Mouse (Mus musculus): Measurements from ENCODE around the gene Pou3f1.
A peak's percentile ranks its signal among the peaks of the same experiment; 100 is the strongest.
"Not testable (repeated sequence)": the region's sequence is repeated elsewhere in the genome, so short reads cannot be mapped to it uniquely, and the experiment has no call there.

The Pou3f1 gene

DNA sequence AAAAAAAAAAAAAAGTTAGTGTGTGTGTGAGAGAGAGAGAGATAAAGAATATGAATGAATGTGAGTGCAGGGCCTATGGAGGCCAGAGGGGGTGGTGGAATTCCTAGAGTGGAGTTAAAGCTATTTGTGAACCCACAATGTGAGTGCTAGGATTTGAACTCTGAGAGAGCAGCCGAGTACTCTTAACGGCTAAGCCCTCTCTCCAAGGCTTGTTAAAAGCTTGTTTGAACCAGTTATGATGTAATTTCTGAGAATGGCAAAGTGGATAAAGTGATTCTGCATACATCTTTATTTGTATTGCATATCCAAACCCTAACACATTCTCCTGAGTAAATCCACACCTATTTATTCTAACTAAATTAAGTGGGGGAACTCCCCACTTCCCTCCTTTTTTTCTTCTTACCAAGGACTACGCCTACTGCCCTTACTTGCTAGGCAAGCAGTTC, 35.8 kb downstream of the Pou3f1 start:
- no peak for DNase-seq (ENCODE audit: low spot score)

DNA sequence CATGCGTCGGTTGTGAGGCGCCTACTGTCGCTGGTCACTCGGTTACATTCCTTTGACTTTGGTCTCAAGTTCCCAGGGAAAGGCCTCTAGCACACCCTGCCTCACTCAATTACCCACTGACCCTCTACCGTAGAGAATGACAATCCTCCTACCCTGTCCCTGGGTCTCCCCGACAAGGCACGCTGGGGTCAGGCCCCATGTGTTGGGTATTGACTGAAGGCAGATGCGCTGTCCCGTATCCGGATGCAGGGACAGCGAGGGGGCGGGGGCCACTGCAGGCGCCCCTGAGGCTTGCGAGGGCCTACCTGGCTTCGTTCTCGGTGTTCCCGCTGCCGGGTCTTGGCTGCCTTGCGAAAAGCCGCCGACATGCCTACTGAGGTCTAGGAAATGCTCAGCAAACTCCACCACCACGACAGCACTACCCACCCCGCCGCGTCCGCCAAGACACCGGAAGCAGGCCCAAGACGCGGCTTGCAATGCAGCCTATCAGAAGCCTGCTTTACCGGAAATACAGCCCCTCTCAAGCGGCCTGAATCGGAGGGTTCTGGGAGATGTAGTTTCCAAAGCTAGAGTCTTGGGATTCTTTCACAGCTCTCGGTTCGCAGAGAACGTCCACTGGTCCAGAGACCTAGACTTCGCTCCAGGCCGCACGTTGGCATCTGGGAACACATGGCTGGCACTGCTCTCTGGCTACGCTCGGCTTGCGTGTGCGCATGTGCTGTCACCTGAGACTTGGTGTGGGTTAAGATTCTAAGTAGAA, 36.7 kb downstream of the Pou3f1 start, which contains the start of gene Utp11:
TSS of gene Utp11 (minus strand) at position 466 of the 760 bp plus-strand sequence.
- DNase-seq (ENCODE audit: low spot score): peak; percentile 80

DNA sequence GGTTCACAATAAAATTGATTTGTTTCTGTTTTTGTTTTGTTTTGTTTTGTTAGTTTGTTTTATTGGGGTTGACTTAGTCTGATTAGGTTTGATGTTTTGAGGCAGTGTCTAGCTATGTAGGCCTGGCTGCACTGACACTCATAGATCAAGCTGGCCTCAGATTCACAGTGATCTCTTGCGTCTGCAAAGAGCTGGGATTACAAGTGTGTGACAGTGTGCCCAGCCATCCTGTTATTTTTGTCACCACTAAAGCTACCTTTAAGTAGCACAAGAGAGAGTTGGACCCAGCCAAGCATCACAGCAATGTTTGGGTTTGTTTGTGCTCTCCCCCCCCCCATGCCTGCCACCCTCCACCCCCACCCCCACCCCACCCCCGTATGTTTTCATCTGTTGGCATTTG, 38.0 kb downstream of the Pou3f1 start:
- DNase-seq (ENCODE audit: low spot score): no peak

DNA sequence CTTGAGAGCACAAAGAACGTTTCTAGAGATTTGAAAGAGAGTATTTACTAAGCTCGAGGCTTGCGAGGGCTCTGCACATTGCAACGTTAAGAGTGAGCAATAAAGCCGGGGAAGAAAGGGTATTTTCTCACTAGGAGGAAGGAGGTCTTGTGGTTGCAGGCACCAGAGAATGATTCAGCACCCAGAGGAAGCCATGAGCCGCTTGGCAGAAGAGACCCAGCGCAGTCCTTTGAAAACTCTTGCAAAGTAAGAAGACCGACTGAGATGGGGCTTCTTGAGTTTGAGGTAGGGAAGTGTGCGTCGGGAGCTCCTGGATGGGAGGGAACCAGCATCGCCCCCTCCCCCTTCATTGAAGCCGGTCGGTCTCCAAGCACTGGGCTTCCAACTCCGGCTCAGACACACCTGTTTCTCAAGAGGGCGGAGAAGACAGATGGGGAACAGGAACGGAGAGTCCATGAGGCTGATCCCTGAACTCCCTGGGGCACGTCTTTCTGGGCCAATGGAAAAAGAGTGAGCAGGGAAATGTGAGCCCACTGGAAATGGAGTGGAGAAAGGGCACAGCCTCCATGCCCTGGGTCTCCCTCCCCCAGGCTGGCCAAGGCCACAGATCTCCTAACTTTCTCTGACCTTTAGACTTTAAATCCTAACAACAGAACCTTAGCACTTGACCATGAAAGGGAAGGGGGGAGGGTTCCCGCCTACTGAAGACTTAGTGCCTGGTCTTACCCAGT, 39.3 kb downstream of the Pou3f1 start:
- DNase-seq (ENCODE audit: low spot score): no peak

DNA sequence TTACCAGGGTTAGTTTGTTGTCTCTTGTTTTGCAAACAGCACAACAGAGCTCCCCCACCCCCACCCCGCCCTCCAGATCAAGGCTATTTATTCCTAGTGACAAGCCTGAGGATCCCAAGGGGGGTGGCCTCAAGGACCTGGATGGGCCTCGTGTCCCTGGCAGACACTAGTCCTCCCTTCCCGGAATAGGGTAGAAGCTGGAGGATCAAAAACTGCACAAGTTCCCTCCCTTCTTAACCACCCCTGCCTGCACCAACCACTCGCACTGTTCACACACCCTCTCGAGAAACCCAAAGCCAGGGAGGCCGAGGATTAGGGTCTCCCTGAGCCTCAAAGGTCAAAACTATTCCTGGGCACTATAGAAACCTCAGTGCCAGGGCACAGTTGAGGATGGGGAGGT, 43.2 kb downstream of the Pou3f1 start:
- no peak for DNase-seq (ENCODE audit: low spot score)

DNA sequence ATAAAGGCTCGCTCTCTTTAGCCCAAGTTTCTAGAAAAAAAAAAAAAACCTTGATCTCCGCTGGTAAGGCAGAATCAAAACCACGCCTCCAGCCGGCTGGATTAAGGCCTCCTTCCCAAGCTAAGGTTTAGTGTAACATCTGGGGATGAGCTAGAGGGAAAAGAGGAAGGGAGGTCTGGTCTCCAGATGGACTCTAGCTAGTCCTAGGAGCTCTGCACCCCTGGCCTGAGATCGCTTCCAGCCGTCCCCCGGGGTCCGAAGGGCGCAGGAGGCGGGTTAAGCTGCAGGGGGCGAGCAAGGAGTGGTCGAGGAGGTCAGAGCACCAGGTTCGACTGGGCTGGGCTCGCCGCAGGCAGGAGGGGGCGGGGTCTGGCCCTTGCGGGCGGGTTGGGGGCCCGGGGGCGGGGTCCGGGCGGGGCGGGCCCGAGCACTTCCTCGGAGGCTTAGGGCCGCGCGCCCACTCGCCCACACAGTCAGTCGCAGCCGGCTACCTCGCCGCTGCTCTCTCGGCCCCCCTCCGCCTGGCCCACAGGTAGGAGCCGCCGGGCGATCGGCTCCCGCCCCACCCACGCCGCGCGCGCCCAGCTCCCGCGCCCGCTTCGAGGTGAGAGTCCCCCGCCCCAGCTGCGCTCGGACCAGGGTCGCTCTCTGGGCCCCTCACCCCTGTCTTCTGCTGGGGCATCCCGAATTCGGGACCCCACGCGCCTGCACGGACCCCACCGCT, 43.8 kb downstream of the Pou3f1 start, which contains the start of gene Fhl3:
TSS of gene Fhl3 (plus strand) at position 454 of the 724 bp plus-strand sequence.
- DNase-seq (ENCODE audit: low spot score): no peak

DNA sequence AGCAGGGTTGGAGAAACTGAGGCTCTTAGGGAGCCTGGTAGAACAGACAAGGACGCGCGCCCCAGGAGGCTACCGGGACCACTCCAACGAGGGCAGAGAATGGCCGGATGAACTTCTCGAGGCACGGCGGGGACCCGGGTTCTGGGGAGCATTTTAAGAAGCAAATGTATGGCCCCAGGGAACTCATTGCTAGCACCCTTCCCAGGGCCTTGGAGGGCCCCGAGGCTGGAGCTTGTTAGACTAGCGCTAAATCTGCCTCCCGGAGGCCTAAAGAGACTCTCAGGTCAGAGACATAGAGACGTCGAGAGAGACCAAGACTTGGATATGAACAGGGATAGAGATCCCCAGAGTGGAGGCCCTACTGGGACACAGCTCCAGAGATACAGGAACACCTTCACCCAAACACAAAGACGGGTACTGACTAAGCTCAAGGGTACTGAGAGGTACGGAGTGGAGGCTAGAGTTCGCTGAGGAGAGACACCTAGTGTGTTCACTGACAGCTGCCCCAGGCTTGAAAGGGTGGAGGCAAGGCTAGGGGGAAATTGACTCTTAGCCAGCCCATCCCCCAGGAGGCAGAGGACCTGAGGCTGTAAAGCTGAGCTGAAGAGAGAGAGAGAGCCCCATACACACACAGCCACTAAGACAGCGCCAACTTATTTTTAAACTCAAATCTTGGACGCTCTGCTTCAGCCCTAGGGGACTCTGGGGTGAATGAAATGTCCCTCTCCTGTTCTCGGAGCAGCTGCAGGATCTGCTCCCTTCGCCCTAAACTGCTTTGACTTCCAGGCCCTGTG, 44.6 kb downstream of the Pou3f1 start:
- DNase-seq (ENCODE audit: low spot score): no peak

DNA sequence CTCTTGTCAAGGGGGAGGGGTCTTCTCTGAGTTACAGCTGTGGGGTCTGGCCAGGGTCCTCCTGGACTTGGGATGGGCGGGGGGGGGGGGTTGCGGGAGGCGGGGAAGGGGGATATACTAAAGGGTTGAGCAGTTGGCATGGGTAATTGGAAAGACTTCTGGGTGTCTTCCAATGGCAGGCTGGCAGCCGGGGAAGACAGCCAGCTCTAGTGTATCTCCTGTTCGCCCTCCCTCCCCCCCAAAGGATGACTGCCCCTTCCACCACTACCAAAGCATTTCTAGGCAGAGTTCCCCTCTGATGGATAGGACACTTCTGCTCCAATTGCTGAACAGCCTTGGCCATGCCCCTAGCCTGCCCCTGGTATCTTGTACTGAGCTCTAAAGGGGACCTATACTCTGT, 45.3 kb downstream of the Pou3f1 start:
- no peak for DNase-seq (ENCODE audit: low spot score)

DNA sequence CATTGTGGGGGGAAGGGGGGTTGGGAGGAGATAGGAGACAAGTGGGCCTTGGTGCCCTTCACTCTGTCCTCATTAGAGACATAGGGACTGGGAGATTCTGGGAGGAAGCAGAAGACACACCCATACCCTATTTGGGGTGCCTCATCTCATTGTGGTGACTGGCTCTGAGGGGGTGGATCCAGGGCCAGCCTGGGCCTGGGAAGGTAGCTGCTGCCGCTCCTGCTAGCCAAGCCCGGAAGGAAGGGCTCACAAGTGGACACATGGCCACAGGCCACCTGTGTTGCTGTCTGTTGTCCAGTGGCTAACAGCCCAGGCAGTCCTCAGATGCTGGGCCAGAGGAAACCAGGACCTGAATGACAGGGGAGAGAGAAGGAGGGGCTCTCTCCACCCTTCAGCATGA, 46.8 kb downstream of the Pou3f1 start:
- no peak for DNase-seq (ENCODE audit: low spot score)

DNA sequence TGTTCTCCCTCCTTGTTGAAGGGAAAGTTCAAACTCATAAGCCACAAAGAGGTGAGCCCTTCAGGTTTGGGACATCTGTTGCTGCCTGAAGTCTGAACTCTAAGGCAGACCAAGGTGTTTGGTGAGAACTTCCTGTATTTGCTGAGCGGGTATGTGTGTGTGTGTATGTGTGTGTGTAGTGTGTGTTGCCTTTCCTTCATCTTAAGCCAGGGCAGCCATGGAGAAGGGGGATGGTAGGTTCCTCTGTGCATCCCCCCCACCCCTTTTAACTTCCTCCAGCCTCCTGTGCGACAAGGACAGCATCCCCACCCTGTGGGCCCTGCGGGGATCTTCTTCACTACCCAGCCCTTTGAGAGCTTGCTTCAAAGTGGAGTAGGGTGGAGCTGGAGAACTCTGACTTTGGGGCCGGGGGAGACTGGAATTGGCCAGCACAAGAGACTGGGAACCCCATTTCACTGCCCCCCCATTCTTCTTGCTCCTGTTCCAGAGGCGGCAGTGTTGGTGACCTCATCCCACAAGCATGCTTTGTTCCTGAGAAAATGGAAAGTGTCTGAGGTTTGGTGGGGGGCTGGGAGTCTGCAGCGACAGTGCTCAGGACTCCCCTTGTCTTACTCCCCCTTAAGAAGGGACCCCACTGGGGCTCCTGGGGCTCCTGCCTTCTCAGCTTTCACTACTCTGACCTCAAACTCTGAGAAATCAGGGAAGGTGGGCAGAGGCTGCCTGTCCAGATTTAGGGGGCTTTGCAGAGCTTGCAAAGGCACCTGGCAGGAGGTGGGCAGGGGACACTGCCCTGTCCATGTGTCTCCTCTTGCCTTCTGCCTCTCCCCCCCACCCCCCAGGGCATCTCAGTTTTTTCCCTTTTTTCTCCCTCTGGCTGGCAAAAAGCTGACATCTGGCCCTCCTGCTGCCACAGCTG, 47.5 kb downstream of the Pou3f1 start:
- no peak for DNase-seq (ENCODE audit: low spot score)

DNA sequence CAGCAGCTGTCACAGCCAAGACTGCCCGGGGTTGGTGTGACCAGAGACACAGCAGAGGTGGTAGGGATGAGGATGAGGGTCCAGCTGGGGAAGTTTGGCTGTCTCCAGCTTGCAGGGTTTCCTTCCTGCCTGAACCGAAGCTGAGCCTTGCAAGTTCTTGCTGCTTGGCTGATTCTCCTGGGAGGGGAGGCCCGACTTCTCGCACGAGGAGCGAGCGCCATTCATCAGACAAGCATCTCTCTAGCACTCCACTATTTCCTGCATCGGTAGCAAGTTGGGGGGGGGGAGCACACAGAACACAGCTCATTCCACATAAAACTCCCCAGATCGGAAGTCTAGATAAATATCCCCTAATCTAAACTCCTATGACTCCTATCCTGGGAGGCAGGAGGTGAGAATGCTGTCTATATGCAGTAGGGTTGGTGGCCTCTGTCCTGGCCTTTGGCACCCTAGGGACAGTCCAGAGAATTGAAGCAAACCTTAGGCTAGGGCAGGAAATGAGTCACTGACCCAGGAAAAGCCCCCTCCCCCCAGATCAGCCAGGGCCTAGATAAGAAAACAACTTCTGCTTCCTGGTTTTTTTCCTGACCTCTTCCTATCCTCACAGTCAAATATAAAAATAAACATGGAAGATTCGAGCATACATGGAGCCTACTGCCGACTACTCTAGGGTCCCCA, 48.3 kb downstream of the Pou3f1 start:
- no peak for DNase-seq (ENCODE audit: low spot score)

DNA sequence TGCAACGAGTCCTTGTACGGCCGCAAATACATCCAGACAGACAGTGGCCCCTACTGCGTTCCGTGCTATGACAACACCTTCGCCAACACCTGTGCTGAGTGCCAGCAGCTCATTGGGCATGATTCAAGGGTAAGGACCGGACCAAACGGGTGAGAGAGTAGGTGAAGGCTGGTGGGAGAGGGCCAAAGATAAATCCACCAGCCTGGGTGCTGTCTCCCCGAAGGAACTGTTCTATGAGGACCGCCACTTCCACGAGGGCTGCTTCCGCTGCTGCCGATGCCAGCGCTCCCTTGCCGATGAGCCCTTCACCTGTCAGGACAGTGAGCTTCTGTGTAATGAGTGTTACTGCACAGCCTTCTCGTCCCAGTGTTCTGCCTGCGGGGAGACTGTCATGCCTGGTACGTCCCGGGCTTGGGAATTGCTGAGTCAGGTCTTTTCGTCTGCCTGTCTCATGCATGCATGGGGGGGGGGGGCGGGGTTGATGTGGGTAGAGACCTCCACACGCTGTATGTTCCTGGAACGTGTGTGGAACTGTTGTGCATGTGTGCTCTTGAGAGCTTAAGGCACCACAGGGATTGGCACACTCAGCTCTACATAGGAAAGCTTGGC, 49.2 kb downstream of the Pou3f1 start:
- no peak for DNase-seq (ENCODE audit: low spot score)

DNA sequence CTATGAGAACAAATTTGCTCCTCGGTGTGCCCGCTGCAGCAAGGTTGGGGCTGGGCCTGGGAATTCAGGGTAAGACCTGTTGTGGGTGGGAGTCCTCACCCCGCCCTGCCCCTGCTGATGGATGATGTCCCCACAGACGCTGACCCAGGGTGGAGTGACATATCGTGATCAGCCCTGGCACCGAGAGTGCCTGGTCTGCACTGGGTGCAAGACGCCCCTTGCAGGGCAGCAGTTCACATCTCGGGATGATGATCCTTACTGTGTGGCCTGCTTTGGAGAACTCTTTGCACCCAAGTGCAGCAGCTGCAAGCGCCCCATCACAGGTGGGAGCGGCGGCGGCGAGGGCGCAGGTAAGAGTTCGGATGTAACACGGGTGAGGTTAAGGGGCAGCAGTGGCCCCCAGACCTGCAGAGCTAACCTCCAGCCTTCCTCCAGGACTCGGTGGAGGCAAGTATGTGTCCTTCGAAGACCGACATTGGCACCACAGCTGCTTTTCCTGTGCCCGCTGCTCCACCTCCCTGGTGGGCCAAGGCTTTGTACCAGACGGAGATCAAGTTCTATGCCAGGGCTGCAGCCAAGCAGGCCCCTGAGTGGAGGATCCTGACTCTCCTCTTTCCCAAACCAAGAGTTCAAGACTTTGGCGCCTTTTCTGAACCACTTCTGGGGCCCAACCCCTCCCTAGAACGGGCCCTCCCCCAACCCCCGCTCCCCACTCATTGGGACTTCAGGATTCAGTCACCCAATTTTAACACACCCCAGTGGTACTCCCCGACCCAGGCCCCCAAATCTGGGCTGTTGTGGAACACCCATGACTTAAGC, 51.0 kb downstream of the Pou3f1 start:
- DNase-seq (ENCODE audit: low spot score): not testable (repeated sequence)

DNA sequence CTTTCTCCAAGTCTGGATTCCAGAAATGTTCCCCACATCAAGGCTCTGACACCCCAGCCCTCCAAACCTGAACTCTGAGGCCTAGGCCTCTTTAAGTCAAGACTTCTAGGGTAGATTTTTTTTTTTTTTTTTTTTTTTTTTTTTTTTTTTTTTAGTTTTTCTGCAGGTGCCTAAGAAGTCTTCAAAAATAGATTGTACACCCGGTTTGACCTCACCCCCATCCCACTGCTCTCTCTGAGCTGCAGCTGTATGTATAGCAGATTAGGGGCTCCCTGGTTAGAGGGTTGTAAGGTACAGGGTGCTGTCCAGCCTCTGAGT, 51.6 kb downstream of the Pou3f1 start:
- not testable (repeated sequence) for DNase-seq (ENCODE audit: low spot score)

DNA sequence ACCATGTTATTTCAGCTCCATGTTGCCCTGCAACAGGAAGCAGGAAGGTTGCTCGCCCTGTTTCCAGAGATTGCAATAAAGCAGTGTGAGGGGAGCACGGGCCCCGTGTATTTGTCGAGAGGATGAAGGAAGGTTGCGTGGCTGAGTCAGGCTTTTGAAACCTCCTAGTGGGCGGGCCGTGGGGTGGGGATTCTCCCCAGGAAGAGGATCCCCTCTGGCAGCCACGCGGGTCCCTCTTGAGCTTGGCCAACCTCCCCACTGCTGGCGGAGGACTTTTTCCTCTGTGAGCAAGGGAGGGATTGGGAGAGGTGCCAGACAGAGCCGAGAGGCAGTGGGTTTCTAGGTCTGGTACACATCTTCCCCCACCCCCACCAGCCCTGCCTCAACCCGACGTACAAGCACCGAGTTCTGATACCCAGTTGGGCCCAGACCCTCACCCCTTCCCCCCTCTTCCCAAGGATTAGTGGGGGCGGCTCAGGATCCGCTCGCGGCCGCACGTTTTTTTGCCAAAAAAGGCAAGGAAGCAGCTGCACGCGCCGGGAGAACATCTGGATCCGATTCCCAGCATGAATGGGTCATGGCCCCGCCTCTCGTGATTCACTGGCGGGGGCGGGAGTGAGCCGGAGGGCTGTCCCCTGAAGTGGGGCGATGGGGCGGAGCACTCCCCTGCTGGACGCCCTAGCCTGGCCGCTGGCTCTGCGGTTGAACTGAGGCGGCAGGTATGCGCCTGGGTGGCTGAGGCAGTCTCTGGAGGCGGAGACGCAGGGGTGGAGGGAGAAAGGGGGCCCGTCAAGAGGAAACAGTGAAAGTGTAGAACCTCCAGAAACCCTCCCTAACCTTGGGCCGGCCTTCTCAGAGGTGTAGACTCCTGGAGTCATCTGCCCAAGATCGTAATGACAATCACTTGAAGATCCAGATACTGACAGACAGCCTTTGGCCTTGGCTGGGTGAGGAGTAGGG, 52.2 kb downstream of the Pou3f1 start:
- peak; percentile 91 for DNase-seq (ENCODE audit: low spot score)

DNA sequence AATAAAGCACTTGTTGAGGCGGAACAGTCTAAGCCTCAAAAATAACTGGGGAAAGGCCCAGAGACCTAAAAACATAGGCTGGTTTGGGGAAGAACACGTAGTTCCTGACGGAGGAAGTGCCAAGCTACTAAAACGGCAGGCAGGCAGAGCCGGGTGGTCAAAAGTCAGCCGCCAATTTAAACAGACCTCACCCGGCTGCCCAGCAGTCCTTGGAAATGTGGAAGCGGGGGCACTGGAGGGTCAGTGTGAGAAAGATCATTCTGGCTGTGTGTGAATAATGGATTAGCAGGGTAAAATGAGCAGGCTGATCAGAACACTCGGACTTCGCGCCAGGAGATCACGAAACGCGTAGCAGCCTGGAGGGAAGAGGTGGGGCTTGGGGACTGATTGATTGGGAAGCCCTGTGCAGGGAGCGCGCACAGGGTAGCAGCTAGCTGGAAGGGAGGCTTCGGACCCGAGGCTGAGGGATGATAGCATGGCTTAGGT, 53.4 kb downstream of the Pou3f1 start:
- DNase-seq (ENCODE audit: low spot score): no peak
